Mouse (Mus musculus): ENCODE data around the gene Thsd4.

DNA sequence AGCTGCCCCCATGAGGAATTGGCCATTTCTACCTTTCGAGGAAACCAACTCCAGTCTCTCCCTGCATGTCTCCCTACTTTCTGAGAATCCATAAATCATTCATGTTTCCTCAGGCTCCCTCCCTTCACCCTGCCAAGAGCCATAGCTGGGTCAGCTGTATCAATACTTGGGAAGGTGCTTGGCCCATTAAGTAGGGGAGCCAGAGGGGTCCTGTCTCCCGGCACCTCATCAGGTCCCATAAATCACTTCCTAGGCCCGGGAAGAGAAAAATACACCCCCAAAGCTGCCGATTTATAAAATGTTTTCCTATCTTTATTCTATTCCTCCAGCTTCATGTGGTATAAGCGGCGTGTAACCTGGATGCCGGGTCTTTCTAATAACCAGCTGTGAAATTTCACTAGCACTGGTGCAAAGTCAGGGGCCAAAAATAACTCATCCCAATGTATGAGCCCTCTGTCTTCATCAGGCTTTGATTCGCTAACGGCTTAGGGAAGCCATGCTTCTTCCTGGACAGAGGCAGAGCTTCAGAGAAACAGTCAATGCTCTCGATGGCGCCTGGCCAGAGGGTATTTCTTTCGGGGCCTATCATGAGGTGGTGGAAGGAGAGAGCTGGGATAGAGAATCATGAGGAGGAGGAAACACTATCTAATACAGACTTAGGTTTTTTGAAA is 323.2 kb downstream of the Thsd4 start:
- TF ChIP-seq CTCF (conservative IDR thresholded peaks at IDR 0.05; ENCODE audit: insufficient read depth, insufficient read length, low read depth, low read length) (no peak), POLR2A (IDR thresholded peaks at IDR 0.05; ENCODE audit: low read depth, low read length) (no peak)
